Mouse (Mus musculus) retina, adult 2 months (tissue): ENCODE measurements around the gene Bcorl1.
A peak's percentile ranks its signal among the peaks of the same experiment; 100 is the strongest.

Experiments used
- DNase-seq: peaks from one replicate; pipeline ENCODE4 v3.0.0-alpha.2; 2012; ENCODE audit warnings: low read depth, low spot score

Gene Bcorl1

DNA sequence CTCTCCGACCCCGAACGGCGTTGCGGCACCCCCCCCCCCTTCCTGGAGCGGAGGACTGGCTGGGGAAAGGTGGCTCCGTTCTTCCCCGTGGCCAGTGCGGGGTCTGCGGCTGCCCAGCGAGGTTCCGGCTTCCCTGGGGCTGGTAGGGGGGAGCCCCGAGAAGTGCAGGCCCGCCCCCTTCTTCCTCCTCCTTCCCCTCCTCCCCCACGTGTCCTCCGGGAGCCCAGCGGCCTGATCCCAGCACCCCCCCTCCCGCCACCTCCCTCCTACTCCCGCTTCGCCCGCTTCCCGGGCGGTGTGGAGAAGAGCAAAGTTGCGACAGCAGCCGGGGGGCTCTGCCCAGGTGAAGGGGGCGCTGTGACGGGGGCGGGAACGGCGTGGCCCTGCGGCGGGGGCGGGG lies at the start of gene Bcorl1:
Gene Bcorl1 (plus strand): TSS at position 218 of the 400 bp plus-strand sequence.
- DNase-seq, result no peak

DNA sequence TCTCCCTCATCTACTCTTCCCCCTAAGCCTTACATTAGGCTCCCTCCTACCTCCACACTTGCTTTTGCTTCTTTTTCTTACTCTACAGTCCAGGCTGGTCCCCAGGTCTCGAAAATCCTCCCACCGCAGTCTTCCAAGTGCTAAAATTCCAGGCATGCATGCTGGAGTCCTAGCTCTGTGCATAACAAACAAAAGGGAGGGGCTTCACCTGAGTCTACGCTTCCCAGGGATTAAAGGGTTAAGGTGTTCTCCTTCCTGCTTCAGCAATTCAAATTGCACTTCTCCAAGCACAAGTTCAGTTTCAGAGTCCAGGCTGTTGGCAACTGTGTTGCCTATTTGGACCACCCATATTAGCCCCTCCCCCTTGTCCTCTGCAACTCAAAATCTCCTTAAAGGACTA lies 49.7 kb upstream of the Bcorl1 start:
- no peak for DNase-seq

DNA sequence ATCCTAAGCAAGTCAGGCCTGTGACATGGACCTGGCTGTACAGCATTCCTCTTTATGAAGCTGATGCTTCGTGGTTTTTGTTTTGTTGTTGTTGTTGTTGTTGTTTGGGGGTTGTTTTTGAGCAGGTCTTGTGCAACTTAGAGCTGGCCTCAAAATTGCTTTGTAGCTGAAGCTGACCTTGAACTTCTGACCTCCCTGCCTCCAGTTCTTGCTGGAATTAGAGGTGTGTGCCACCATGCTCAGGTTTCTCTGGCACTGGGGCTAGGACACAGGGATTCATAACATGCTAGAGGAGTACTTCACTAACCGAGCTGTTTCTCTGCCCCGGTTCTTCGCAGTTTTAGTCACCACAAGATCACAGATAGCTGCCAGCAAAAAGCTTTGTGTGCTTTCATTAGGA lies 35.8 kb upstream of the Bcorl1 start:
- no peak for DNase-seq

DNA sequence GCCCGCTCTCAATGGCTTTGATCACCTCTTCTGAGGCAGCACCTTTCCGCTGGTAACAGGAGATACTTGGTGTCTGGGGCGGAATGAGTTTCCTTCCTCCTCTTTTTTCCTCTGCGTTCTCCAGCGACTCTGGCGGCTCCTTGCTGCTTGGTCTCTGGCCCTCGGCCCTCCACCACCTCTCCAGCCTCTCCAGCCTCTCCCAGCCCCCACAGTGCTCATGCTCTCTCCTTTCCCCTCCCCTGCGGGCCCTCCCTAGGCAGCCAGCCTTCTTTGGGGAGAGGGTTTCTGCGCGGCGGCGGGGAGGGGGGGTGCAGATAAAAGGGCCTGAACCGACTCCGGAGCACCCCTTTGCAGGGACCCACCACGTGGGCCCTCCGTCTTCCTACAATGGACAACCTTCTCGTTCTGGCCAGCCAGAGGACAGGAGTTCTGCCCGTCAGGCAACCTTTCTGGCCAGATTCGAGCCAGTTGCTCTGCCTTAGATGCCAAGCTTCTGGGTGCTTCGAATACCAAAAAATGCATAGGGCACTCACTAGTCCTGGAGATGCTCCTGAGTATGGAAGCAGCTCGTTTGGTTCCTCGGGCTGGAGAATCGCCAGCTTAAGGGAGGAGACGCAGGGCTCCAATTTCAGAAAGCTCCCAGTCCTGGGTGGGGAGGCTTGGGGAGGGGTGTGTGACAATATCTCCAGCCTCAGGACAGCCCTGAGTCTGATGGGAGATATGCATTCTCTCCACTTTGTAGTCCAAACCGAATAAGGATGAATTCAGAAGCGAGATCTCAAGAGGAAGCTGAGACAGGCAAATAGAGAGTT lies 30.2 kb upstream of the Bcorl1 start:
- no peak for DNase-seq

DNA sequence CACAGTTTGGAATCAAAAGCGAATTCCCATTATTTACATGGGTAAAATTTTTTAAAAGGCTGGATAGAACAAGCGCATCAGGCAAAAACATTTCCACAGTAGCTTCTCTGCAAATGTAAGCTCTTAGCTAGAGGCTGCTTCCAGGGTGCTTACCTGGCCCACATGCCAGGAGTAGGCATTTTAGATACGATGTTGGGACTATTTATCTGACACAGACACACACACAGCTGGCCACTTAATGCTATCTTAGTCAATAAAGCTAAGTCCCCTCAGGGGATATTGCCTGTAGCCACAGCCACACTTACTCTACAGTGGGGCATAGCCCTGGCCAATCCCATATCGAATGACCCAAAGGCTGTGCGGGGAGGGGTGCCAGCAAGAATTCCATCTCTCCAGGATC lies 29.4 kb upstream of the Bcorl1 start:
- DNase-seq, result no peak

DNA sequence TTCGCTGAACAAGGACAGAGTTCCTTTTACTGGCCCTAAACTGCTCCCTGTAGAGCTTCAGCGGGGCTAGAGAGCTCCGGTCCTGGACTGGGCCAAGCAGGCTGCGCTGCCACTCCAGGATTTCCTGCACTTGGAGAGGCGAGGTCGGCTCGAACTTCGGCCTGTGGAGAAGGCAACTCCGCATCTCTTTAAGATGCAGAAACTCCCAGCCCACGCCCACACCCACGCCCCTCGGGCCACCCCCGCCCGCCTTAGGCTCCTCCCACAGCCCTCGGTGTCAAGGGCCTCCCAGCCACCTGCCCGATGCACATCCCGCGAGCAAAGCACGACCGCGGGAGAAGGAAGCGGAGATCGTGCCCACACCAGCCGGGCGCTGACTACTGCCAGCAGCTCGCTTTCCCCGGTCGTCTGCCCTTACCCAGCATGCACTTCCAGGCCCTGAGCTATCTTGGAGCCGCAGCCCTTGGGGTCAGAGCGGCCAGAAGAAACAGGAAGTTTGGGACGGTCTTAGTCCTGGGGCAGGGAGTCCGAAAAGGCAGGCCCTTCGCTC lies 26.6 kb upstream of the Bcorl1 start:
- DNase-seq, result peak; percentile 11

DNA sequence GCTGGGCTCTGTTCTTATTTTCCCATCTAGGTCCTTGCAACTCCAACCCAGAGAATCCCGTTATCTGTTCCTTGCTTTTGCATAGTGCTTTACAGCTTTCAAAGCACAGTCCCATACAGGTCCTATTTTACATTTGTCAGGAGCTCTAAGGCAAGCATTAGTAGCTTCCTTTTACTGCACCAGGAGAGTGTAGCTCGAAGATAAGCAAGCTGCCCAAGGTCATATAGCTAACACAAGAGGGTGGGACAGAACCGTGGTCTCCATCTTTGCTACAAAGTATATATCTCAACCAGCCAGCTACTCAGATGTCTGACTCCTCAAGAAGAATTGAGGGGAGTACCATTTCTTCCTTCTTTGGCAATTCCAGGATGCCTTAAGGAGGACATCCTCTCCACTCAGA lies 23.7 kb upstream of the Bcorl1 start:
- no peak for DNase-seq

DNA sequence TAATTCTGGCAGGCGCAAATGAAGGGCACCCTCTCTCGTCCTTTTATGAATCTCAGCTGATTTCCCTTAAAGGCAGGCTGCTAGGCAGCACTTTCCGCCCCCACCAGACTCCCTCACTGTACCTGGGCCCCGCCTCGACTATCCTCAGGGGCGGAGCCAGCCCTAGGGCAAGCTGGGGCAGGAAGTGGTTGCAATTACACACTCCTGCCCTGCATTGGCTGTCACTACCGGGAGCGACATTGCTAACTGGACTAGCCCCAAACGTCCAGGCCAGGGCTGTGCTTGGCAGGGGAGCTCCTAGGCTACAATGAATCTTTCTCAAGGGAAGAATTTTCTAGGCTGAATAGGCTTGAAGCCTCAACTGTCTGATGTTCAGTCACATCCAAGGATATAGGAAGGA lies 23.0 kb upstream of the Bcorl1 start:
- no peak for DNase-seq

DNA sequence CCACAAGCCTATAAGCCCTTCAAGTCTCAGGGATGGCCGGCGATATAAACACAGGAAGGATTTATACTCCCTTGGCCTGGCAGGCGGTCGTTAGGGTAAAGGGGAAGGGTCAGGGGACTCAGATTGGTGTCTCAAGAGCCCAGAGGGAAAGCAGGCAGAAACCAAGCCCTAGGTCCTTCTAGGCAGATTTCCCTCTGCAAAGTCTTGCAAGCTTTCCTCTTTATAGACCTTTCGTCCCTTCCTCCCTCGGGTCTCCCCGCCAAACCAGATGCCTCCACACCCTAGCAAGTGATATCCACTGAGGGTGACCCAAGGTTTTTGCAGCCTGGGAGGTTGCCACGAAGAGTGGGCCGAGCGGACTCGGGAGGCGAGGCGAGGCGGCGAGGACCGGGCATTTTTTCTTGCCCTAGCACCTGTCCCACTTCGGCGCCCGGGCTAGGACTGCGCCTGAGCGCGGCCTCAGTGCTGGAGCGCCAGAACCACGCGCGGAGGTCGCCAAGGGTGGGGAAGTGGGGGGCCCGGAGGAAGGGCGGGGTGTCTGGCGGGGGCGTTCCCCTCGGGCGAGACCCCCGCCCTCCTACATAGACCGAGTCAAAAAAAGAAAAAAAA lies 613 bp upstream of the Bcorl1 start:
- no peak for DNase-seq

DNA sequence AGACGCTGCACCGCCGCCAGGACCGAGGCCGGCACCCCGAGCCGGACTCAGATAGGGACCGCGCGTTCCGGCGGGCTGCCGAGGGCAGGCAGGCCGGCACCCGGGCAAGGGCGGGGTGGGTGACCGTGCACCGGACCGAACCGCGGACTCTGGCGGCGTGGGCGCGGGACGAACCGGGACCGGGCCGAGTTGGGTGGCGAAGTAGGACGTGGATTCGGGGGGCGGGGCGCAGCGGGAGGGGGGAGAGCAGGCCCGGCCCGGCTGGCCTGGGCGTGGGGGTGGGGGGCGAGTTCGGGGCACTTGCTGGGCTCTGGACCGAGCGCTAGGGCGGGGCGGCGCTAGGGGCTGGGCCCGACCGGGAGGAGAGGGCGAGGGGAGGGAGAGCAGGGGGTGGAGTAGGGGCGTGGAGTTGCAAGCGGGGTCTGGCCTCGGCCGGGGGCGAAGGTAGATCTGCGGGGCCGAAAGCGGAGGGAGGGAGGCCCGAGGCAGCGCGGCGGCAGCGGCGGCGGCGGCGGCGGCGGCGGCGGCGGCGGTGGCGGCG lies 533 bp downstream of the Bcorl1 start:
- DNase-seq, result no peak

DNA sequence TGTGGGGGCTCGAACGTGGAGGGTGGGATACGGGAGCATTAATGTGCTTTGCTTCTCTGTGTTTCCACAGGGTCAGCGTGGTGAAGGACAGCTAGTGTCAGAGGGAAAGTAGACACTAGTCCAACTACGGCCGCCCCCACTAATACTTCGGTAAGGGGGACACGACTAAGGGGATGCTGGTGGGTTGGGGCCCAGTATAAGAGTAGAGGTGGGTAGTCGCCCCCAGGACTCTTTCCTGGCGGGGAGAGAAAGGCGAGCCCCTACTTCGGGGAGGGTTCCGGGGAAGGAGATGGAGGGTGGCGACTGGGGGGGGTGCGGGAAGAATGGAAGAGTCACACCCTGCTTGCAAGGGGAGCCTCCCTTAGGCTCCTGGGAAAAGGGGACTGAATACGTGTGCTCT lies 1.6 kb downstream of the Bcorl1 start:
- DNase-seq, result no peak

DNA sequence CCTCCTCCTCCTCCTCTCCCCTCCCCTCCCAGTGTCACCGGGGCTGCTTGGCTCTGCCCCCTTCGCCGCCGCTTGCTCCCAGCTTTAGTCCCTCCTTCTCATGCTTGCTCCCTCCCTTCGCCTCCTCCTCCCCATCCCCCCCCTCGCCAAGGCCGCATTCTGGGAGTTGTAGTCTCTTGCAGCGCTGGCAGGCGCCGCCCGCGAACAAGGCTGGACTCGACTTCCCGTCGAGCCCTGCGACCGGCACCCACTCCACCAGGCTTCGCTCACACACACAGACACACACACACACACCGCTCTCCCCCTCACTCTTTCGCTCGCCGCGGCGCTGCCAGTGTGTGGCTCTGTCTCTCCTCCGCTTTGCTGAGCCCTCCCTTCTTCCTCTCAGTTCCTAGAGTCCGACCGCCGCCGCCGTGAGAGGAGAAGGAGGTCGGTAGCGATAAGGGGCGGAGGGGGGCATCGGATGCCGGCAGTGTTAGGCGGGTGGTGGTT lies 2.3 kb downstream of the Bcorl1 start:
- DNase-seq, result peak; percentile 72

DNA sequence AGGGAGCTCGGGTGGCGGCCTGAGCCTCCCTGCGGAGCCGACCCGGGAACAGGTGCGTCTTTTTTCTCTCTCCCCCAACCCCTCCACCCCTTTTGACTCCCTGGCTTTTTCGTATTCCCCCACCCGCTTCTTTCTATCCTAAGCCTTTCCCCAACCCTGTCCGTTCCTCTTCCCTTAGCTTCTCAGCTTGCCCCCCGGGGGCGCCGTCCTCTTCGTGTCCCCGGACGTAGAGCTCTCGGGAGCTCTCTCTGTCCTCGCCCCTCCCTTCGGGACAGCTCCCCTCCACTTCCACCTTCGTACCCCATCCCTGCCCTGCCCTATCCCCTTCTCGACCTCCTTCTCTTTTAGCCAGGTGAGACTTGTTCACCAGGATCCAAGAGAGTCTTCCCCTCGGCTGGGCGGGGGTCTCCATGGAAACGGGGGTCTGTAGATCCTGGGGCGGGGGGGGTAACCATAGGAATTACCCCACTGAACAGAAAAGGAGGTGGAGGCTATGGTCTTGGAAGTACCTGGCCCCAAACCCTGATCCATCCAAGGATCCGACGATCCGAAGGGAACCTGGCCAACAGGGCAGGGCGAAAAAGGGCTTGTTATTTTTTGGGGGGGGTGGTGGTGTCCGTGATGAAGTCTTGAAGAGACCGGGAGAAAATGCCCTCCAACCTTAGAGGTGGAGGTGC lies 2.9 kb downstream of the Bcorl1 start:
- DNase-seq, result no peak

DNA sequence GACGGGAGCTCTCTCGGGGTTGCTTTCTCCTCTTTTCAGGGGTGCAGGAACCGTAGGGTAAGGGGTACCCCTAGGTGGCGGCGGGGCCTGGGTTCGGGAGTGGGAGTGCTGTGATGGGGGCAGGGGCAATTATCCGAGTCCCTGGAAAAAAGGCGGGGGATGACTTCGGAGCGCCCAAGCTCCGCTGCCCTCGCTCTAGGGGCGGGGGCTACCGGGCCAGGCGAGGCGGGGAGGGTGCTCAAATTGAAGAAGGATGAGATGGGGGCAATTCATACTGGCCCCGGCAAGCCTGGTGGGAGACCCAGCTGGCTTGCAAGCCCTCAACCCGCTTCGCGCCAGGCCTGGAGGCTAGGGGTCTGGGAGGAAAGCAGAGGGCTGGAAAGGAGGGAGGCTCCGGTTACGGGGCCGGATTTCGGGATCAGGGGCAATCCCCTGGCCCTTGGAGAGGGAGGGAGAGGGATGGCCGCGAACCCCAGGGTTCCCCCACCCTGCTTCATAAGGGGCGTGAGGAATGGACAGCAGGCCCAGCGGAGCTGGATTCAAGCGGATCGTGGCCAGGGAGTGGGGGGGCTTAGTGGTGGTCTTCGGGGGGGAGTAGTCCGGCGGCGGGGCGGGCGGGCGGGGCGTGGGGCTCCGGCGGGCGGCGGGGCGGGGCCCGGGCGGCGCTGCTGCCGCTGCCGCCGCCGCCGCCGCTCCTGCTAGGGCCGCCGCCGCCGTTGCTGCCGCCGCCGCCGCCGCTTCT lies 3.7 kb downstream of the Bcorl1 start:
- DNase-seq, result no peak

DNA sequence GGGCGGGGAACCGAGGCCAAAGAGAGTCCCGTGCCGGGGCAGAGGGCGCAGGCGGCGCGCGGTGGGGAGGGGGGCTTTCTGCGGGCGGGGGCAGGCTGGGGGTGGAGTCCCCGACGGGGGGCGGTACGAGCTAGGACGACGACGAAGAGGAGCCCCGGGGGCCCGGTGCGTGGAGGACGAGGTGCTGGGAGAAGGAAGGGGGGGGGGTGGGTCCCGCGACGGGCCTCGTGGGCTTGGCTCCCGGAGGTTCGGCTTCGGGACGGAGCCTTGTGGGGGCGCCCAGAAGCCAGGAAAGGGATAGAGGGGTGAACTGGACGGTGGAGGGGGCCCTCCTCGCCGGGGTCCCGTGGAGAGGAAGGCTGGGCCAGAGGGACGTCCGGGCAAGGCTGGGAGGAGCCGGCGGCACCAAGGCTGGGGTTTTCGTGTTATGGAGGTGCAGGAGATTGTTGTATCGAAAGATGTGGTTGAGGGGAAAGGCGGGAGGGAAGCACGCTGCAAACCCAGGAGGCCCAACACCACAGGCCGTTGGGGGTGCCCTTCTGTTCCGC lies 4.3 kb downstream of the Bcorl1 start:
- DNase-seq, result no peak

DNA sequence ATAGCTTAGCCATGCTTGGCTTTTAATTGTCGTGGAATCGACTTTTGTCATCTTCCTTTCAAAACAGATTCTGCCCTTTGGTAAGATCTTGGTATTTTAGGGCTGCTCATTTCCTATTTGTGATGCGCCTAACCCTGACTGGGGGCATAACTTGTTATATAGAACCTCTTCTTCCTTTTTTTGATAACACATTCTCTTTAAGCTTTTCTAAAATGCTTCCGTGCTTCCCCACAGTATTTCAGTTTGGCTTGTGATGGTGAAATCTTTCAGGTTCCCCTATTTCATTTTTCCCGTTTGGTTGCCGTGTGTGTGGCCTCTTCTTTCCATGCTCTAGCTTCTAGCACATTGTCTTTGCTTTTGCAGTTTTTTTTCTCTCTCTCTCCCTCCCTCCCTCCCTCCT lies 14.2 kb downstream of the Bcorl1 start:
- no peak for DNase-seq

DNA sequence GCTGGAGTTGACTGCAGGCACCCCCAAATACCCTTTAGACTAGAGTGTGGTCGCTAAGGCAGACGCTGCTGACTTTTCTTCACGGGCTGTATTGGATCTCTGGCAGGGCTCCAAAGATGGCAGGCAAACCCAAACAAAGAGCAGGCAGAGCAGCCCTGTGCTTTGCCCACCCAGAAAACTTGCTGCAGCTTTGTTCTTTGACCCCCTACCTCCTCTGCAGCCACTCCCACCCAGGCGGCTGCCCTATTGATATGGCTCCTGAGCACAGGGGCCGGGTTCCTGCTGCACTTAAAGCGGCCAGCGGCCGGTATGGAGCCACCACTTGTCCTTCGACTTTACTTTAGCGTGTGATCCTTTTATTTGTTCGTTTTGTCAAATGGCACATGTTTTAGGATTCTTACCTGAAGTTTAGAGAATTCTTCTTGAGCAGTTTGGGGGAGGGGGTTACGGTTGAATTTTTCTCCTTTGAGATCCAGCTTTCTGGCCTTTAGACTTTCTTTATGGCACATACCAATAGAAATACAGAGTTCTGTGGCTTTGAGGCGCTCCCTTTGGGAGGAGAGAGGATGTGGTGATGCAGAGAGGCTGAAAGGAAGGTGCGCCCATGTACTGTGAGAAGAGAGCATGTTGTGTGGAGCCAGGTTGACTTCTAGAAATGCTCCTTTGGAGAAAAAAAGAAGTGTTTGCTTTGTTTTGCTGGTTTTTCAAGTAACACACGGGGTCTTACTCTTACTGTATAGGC lies 24.8 kb downstream of the Bcorl1 start:
- no peak for DNase-seq

DNA sequence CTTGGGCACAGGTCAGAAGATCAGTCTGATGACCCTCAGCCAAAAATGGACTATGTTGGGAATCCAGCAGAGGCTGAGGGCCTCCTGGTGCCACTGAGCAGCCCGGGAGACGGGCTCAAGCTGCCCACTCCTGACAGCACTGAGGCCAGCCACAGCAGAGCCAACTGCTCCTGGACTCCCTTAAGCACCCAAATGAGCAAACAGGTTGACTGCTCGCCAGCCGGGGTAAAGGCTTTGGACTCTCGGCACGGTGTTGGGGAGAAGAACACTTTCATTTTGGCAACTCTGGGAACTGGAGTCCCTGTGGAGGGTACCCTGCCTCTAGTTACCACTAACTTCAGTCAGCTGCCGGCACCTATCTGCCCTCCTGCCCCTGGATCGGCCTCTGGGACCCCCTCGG lies 26.7 kb downstream of the Bcorl1 start:
- no peak for DNase-seq

DNA sequence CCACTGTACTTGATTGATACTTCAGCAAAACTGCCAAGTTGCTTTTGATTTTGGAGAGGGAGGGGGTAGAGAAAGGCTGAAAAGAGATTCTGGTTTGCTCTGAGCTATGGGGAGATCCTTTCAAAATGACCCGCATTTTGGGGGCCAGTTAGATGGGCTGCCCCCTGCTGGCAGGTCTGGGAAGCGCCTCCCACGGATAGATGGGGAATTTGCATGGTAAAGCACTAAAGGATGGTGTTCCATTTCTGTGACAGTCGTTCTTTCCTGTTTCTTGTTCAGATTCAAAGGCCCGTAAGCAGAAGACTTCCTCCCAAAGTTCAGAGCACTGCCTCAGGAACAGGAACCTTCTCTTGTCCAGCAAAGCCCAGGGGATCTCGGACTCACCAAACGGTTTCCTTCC lies 42.5 kb downstream of the Bcorl1 start:
- peak; percentile 1 for DNase-seq

DNA sequence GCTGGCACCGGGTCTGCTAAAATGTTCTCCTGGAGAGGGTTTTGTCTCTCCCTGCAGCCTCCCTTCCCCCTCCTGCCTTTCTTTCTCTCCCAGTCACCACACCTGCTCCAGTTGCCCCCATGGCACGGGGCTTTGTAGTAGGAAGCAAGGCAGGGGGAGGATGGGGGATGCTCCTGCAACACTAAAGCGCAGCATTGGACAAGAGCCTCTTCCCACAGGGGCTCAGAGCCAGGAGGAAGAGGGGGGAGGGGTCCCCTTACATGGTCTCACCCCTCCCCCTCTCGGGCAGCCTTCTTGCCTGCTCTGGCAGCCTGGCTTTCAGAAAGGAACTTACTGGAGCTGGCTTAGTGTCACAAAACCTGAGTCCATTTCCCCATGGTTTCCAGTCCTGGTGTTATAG lies 44.8 kb downstream of the Bcorl1 start:
- DNase-seq, result no peak
